Mouse (Mus musculus) gastrocnemius, adult 2 months (tissue): ENCODE results near the gene Acer1. TPM values are rescaled to one million over a fixed set of nuclear protein-coding genes. Genes with fewer than 3 reads are reported as not detected.
A peak's percentile ranks its signal among the peaks of the same experiment; 100 is the strongest.

ENCODE experiments used
- DNase-seq: peaks from one replicate; pipeline ENCODE4 v3.0.0; 2022
- H3K27ac ChIP-seq: fragments of 200-600 bp; 2 replicates; pipeline ENCODE4 v1.8.1; 2022; ENCODE audit warnings: mild to moderate bottlenecking
- H3K4me3 ChIP-seq: fragments of 200-600 bp; 2 replicates; pipeline ENCODE4 v1.8.1; 2022; ENCODE audit warnings: mild to moderate bottlenecking, moderate library complexity
- CTCF ChIP-seq: fragments of 200-600 bp; IDR thresholded peaks from 2 replicates; pipeline ENCODE4 v1.8.1; 2022; ENCODE audit warnings: antibody characterized with exemption, mild to moderate bottlenecking, moderate library complexity
- intact Hi-C: fragments of 180-260 bp; cut with DNase I; formaldehyde crosslinking; loops from one replicate; pipeline ENCODE4 v1.15.1; 2025
- total RNA-seq, 2 experiments: library from RNA; stranded (reverse); gene quantifications; 2 replicates each; pipeline ENCODE4 v1.2.3; 2021

The Acer1 gene
- total RNA-seq, 2 experiments from 2014 or later: not detected

DNA sequence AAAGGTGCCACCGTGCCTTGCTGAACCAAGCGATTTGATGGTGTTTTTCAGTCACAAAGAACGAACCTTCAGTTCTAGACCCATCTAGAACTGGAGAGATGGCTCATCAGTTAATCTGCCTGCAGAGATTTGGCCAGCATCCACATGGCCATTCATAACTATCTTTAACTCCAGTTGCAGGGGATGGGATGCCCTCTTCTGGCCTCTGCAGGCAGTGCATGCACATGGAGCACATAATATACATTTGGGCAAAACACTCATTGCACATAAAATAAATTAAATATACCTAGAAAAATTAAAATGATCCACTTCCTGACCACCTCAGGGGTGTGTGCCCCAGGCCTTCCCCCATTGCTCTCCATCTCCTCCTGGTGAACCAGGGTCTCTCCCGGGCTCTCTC lies 20.0 kb downstream of the Acer1 start:
- no peak for TF ChIP-seq CTCF
- H3K4me3 ChIP-seq: no peak overlapping the region
- intact Hi-C loops: no loop called here
- DNase-seq: no peak
- H3K27ac ChIP-seq: no peak overlapping the region

DNA sequence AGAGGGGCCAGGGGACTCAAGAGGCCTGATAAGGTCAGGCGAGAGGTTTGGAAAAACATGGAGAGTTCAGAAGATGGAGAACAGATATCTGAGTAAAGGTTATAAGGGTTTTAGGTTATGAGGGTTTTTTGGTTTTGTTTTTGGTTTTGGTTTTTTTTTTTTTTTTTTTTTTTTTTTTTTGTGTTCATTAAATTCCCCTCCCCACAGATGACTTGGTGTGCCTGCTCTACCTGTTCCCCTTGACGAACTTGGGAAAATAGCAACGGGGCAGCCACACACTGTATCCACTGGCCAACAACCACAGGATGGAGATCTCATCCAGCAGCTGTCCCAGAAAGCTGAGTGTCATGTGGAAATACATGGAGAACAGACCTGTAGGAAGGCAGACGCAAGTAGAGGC lies 23.3 kb downstream of the Acer1 start:
- no peak for TF ChIP-seq CTCF
- Histone ChIP-seq H3K4me3 (no peak overlapping the region), H3K27ac (no peak overlapping the region)
- intact Hi-C loops: no loop called here
- no peak for DNase-seq

DNA sequence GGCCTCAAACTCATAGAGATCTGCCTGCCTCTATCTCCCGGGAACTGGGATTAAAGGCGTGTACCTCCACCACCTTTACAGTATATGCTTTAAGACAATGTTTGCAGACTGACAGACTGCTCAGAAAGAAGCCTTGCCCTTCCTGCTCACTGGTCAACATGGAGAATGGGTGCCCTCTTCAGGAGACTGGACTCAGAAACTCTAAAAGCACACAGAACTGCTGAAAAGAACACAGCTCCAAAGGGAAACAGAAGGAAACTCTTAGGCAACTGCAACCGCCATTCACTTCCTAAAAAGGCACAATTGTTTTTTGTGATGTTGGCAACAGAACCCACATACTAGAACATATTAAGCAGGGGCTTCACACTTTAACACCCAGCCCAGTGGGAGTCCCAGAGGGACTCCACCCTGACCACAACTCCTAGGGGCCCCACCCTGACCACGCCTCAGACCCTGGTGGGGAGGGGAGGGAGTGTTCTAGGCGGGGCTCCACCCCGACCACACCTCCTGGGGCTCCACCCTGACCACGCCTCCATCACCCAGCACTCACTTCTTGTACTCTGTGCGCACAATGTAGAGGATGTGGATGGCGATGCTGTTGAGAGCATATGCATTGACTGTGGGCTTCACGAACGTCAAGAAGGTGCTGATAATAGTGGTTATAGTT lies 24.0 kb downstream of the Acer1 start:
- intact Hi-C loops: no loop called here
- no peak for DNase-seq
- H3K27ac ChIP-seq: no peak overlapping the region
- TF ChIP-seq CTCF: no peak
- no peak overlapping the region for H3K4me3 ChIP-seq

DNA sequence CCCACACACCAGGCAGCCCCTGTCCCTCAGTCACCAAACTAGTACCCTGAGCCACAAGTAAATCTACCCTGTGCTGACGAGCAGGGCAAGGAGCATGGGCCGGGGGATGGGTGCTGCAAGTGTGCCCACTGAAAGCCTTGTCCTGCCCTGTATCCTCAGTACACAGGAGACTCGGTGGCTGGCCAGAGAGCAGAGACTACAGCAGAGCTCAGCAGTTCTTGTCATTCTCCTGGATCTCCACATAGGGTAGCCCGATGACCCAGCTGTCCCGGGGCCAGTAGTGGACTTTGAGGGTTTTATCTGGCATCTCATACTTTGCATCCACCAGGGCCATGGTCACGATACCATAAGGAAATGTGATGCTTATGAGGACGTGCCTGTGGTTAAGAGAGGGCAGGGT lies 27.1 kb downstream of the Acer1 start:
- no peak for TF ChIP-seq CTCF
- Histone ChIP-seq H3K4me3 (no peak overlapping the region), H3K27ac (no peak overlapping the region)
- no peak for DNase-seq
- intact Hi-C loops: no loop called here

DNA sequence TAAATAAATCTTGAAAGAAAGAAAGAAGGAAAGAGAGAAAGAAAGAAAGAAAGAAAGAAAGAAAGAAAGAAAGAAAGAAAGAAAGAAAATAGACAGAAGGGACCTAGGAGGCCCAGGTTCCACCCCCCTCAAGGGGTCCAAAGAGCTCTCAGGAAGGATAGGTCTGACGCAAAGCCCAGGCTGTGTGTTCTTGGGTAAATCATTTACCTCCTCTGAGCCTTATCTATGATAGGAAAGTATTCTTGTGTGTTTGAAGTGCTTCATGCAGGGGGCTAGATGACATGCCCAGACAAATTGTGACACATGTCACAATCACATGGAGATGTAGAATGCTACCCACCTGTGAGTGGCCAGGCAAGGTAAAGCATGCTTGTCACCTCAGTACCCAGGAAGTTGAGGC lies 29.3 kb downstream of the Acer1 start:
- Histone ChIP-seq H3K27ac (no peak overlapping the region), H3K4me3 (no peak overlapping the region)
- no peak for TF ChIP-seq CTCF
- intact Hi-C loops: no loop called here
- no peak for DNase-seq

DNA sequence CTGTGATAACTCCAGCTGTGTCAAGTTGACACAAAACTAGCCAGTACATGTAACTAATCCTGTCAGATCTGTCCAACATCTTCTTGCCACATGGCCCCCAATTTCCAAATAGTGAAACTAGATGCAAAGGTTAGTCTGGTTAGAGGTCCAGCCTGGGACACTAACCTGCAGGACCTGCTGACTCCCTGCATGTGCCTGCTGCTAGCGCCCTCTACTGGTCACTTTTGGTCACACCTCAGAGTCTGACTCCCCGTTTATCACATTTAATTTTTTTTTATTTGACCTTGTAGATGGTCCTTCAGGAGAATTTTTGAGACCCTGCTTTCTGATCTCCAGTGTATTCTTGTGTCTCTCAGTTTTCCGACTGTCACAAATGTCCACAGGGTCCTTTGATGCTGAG lies 31.0 kb downstream of the Acer1 start:
- Histone ChIP-seq H3K4me3 (no peak overlapping the region), H3K27ac (no peak overlapping the region)
- intact Hi-C loops: loop anchor here (1.0 to 2.0 kb wide), 2 partner anchors 54 to 142 kb away; no protein-coding TSS in a partner anchor
- peak; percentile 96 for TF ChIP-seq CTCF
- DNase-seq: peak; percentile 74

DNA sequence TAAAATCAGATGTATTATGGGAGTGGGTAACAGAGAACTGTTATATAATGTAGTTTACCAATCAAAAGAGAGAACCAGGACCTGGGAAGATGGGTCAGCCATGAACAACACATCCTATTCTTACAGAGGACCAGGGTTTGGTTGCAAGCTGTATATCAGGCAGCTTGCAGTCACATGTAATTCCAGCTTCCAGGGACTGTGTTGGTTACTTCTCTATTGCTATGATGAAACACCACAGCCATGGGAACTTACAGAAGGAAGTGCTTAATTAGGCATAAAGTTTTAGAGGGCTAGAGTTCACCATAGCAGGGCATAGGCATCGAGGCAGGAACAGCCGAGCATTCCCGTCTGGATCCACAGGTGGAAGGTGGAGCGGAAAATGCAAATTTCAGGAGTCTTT lies 43.2 kb downstream of the Acer1 start:
- intact Hi-C loops: loop anchor here (5.0 kb wide), 1 partner anchor 49 kb away; no protein-coding TSS in a partner anchor
- no peak for DNase-seq
- Histone ChIP-seq H3K4me3 (no peak overlapping the region), H3K27ac (no peak overlapping the region)
- no peak for TF ChIP-seq CTCF

DNA sequence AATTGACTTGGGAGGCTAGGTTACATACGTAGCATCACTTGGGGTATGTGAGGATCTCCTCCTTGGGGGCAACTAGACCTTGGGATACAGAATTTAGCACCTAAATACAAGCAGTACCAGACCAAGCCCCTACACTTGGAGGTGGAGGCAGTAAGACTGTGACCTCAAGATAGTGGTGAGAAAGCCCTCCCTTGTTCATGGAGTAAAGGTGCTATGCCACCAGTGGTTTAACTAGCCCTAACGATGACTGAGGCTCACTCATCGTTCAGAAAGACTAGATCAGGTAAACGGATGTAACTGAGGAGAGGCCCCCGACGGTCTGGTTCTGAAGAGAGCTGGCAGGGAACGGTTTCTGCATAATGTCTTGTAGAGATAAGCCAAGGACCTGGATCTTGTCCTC lies 45.2 kb downstream of the Acer1 start:
- DNase-seq: no peak
- no peak for TF ChIP-seq CTCF
- H3K4me3 ChIP-seq: no peak overlapping the region
- intact Hi-C loops: loop anchor here (5.0 kb wide), 1 partner anchor 51 kb away; no protein-coding TSS in a partner anchor
- H3K27ac ChIP-seq: no peak overlapping the region

DNA sequence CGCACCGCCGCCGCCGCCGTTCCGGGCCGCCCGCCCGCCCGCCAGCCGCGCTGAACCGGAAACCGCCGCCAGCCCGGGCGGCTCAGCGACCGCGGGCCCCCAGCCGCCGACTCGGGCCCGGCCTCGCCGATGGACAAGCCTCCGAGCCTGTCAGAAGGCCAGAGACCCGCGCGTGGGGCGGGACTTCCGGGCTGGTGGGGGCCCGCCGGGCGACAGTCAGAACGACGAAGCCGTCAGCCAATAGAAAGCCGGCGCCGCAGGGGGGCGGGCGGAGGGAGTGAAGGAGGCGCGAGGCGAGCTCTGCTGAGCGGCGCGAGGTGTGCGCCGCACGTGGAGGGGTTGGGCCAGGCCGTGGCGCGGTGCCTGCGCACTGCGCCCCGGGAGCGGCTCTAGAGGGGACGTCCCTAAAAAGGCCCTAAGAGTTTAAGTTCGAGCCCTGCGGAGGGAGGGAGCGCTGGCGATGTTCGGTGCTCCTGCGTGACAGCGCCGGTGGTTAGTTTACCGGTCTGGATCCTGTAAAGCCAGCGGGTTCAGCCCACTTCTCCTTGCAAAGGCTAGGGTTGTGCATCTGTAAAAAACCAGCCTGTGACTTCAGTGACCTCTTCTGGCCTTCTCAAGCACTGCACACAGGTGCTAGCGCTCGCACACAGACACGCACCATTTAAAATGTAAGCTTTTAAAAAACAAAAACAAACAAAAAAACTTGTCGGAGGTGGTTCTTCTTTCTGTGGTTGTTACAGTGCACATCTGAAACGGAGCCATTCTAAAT lies 46.4 kb downstream of the Acer1 start, which contains the start of gene Mllt1:
Gene Mllt1 (minus strand): TSS at position 53 of the 769 bp plus-strand sequence.
- DNase-seq: peak; percentile 100

DNA sequence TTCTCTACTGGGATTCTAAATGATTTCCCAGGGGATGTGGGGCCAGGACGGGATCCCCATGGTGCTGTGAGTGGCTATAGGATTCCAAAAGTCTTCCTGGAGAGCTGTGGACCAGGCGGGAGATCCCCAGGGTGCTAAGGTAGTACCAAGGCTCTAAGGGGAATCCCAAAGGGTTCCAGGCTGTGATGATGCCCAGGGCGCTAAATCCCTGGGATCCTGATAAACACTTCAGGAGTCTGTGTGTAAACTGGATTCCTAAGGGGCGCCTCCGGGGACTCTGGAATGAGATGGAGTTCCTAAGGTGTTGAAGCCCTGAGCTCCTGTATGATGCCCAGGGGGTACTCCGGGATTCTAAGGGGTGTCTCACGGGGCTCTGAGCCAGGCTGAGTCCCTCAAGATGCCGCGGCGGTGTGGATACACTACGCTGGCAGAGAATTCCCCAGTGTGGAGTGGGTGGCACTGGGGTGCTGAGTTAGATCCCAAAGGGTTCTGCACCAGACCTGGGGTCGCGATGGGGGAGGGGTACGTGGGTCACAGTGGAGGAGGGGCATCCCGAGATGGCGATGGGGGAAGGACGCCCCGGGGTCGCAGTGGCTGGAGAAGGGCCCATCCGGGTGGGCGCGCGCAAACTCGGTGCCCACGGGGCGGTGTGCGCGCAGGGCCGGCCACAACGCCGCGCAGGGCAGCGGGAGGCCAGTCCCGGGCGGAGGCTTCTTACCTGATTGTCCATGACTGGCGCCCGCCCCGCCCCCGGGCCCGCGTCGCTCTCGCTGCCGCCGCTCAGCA lies 47.2 kb downstream of the Acer1 start:
- no peak for TF ChIP-seq CTCF
- DNase-seq: no peak
- intact Hi-C loops: loop anchor here (5.0 kb wide), 1 partner anchor 53 kb away; no protein-coding TSS in a partner anchor
- peak overlapping the region; percentile 89 for H3K27ac ChIP-seq
- H3K4me3 ChIP-seq: peak overlapping the region; percentile 79

More for the DNA sequence above, 46.4 kb downstream of the Acer1 start, which contains the start of gene Mllt1:
- TF ChIP-seq CTCF: peak; percentile 64
- intact Hi-C loops: loop anchor here (5.0 kb wide), 1 partner anchor 52 kb away; no protein-coding TSS in a partner anchor
- peak within 1 kb of the TSS; percentile 89 for H3K27ac ChIP-seq
- peak within 1 kb of the TSS; percentile 79 for H3K4me3 ChIP-seq

DNA sequence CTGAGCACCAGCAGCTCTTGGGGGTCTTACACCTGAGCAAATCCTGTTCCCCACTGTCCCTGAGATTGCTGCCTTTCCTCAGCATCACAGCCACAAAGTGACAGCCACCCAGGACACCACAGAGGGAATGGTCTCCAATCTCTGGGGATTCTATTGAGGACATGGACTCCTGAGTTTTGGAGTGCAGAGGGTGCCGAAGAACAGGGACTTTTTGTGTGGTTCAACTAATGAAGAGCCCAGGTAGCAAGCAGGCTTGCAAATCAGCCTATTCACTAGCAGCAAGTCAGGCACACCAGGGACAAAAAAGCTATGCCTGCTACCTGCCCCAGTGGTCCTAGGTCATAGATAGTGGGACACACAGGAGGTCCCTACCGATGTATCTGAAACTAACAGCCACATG lies 48.5 kb downstream of the Acer1 start:
- no peak overlapping the region for H3K4me3 ChIP-seq
- no peak for DNase-seq
- H3K27ac ChIP-seq: no peak overlapping the region
- intact Hi-C loops: no loop called here
- no peak for TF ChIP-seq CTCF

DNA sequence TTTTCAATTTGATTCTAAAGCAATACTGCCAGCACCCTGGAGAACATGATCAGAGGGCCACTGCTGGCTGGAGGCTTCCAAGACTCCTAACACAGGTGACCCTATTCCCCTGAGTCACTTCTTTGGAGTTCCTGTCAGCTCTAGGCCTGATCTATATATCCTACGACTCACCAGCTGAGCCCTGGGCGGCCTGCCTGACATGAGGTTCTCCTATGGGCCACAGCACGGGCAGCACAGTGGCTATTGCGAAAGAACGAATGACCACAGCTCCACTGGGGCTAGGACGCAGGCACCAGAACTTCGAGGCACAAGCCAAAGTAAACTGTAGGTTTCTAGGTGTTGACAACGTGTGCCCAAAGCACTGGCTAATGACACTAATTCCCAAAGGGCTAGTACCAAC lies 51.9 kb downstream of the Acer1 start:
- Histone ChIP-seq H3K4me3 (no peak overlapping the region), H3K27ac (peak overlapping the region; percentile 16; the same call in 1 of the 2 replicates)
- intact Hi-C loops: no loop called here
- no peak for DNase-seq
- TF ChIP-seq CTCF: no peak
